Mouse (Mus musculus) hindbrain, embryonic 10.5 days (tissue): ENCODE data around the gene Meis1. TPM values are rescaled to one million over a fixed set of nuclear protein-coding genes. Genes with fewer than 3 reads are reported as not detected.

Experiments
- DNase-seq: peaks from one replicate; pipeline ENCODE4 v3.0.0-alpha.2; 2017; ENCODE audit warnings: low spot score
- H3K27ac ChIP-seq: fragments of 300-500 bp; sonication (generic); 2 replicates; pipeline ENCODE4 v1.5.1; 2016; ENCODE audit warnings: mild to moderate bottlenecking, moderate library complexity
- H3K27me3 ChIP-seq: fragments of 300-500 bp; sonication (generic); 2 replicates; pipeline ENCODE4 v1.6.1; 2016; ENCODE audit warnings: mild to moderate bottlenecking; ENCODE audit not compliant: poor library complexity, insufficient read depth, severe bottlenecking
- H3K36me3 ChIP-seq: fragments of 300-500 bp; sonication (generic); 2 replicates; pipeline ENCODE4 v1.6.1; 2016; ENCODE audit warnings: mild to moderate bottlenecking, moderate library complexity
- H3K4me1 ChIP-seq: fragments of 300-500 bp; sonication (generic); replicated peaks from 2 replicates; pipeline ENCODE4 v1.6.1; 2016; ENCODE audit warnings: mild to moderate bottlenecking
- H3K4me3 ChIP-seq: fragments of 300-500 bp; sonication (generic); 2 replicates; pipeline ENCODE4 v1.5.1; 2016; ENCODE audit warnings: mild to moderate bottlenecking, moderate library complexity
- H3K9me3 ChIP-seq: fragments of 300-500 bp; sonication (generic); 2 replicates; pipeline ENCODE4 v1.6.1; 2016; ENCODE audit warnings: mild to moderate bottlenecking, moderate library complexity
- WGBS: fragments of 180-500 bp; shearing (Covaris S2); methylation state at CpG from one replicate; pipeline ENCODE4 v1.1.7; 2016; 5-methylcytosine and 5-hydroxymethylcytosine counted together
- polyA plus RNA-seq: library from polyadenylated mRNA; unstranded; fragments of >200 nt; fragmentation: Nextera tagmentation; extraction: Ambion mirVana; gene quantifications from 2 replicates; pipeline ENCODE4 v1.2.1, GENCODE M21; 2016

Gene Meis1
- polyA plus RNA-seq: 92.9 and 123 TPM in 2 replicates

GRCm38 (mm10) chr11:19018489-19019203, at the start of gene Meis1:
Gene Meis1, minus strand, starts transcription at chr11:19018985.
- Histone ChIP-seq H3K4me1 (peaks cover 44% of the 10 kb centered on the region), H3K27ac (peak within 1 kb of the TSS; percentile 100), H3K4me3 (peak within 1 kb of the TSS; percentile 82), H3K27me3 (peaks cover 5% of the 10 kb centered on the region), H3K36me3 (peaks cover 25% of the 10 kb centered on the region), H3K9me3 (no peaks in the 10 kb centered on the region)
- WGBS: under 1% methylated on average over 29 of the region's 29 CpGs
- DNase-seq: peak; percentile 94

DNA sequence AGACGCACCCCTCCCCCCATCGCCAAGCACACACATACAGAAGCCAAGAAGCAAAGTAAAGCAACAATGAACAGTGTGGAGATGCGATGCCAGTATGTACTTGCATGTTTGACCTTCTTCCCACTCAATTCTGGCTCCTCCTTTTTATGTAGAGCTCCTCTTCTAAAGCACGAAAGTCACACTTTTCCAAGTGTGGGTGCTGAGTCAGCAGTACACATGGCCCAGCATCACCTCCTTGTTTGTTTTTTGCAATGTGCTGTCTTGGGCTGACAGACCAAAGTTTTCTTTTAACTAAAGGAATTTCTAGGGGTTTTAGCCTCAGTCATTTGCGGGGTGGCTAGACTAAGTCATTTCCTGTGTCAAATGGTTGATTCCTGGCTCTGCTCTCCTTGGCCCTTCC, 48.5 kb upstream of the Meis1 start:
- H3K27me3 ChIP-seq: no peaks in the 10 kb centered on the region
- no peaks in the 10 kb centered on the region for H3K9me3 ChIP-seq
- no peak for DNase-seq
- no peak overlapping the region for H3K27ac ChIP-seq
- H3K4me1 ChIP-seq: no peaks in the 10 kb centered on the region
- 86% methylated on average over 5 of the region's 5 CpGs for WGBS
- no peaks in the 10 kb centered on the region for H3K36me3 ChIP-seq
- no peak overlapping the region for H3K4me3 ChIP-seq

DNA sequence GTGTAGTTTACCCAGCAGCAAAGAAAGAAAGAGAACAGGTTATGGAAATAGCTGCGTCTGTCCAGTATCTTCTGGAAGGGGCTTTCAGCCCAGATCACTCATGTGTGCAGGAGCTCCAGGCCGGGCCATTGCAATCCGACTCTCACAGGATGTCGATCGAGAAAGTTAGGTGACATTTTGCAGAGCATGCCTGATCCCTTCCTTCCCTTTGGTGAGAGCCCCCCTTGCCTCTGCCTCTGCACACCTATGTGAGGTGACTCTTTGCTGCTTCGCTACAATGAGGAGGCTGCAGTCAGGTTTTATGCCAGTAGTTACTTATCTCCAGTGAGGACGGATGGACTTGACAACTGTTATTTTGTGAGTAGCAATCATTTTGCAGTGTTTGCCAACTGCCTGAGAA, 30.5 kb upstream of the Meis1 start:
- H3K27ac ChIP-seq: no peak overlapping the region
- no peaks in the 10 kb centered on the region for H3K9me3 ChIP-seq
- 64% methylated on average over 7 of the region's 7 CpGs for WGBS
- no peaks in the 10 kb centered on the region for H3K27me3 ChIP-seq
- peaks cover 15% of the 10 kb centered on the region; the same call in 1 of the 2 replicates for H3K4me1 ChIP-seq
- no peak overlapping the region for H3K4me3 ChIP-seq
- no peaks in the 10 kb centered on the region for H3K36me3 ChIP-seq
- no peak for DNase-seq

- DNase-seq: no peak
- Histone ChIP-seq H3K27ac (no peak overlapping the region), H3K9me3 (no peaks in the 10 kb centered on the region), H3K27me3 (no peaks in the 10 kb centered on the region), H3K4me1 (no peaks in the 10 kb centered on the region), H3K36me3 (no peaks in the 10 kb centered on the region), H3K4me3 (no peak overlapping the region)
- WGBS: 93% methylated on average over 10 of the region's 10 CpGs
Observed at GRCm38 (mm10) chr11:19036595-19037166, 17.9 kb upstream of the Meis1 start.

GRCm38 (mm10) chr11:19026581-19027561, 8.1 kb upstream of the Meis1 start:
- no peaks in the 10 kb centered on the region for H3K9me3 ChIP-seq
- under 1% methylated on average over 58 of the region's 58 CpGs for WGBS

GRCm38 (mm10) chr11:19025976-19026520, 7.3 kb upstream of the Meis1 start:
- DNase-seq: peak; percentile 9
- Histone ChIP-seq H3K4me1 (peaks cover 62% of the 10 kb centered on the region), H3K27ac (peak overlapping the region; percentile 90), H3K9me3 (no peaks in the 10 kb centered on the region), H3K36me3 (no peaks in the 10 kb centered on the region), H3K4me3 (peak overlapping the region; percentile 57), H3K27me3 (peaks cover 12% of the 10 kb centered on the region)
- 3% methylated on average over 11 of the region's 11 CpGs for WGBS

More at GRCm38 (mm10) chr11:19026581-19027561, 8.1 kb upstream of the Meis1 start:
- peak; percentile 78 for DNase-seq
- peak overlapping the region; percentile 57 for H3K4me3 ChIP-seq
- peaks cover 12% of the 10 kb centered on the region for H3K27me3 ChIP-seq
- no peaks in the 10 kb centered on the region for H3K36me3 ChIP-seq
- peak overlapping the region; percentile 90 for H3K27ac ChIP-seq
- H3K4me1 ChIP-seq: peaks cover 54% of the 10 kb centered on the region

DNA sequence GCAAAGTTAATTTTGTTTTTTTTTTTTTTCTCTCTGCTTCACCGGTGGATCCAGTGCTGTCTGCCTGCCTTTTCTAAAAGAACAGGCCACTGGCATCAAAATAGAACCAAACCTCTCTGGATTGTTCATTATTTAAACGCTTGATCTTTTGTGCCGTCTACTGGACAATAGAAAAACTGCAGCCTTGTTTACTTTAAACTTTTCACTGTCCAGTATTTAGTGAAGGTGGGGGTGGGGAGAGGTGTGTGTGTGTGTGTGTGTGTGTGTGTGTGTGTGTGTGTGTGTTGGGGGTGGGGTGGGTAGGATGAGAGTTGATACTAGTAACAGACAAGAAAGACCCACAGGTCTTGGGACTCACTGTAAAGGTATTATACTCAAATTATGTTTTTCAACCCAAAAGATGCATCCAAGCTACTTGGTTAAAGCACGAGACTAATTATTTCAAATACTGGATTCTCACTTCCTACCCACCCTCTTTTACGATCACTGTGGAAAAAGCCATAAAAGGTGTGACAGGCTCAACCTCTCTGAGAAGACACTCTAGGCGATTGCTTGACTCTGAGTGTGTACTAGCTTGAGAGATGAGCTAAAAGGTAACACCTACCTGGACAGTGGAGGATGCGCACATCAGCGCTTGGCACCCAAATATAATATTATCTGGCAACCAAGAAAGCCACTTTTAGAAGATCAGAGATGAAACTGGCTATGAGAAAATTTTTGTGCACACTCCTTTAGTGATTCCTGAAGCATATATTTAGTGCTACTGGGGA, 5.9 kb upstream of the Meis1 start:
- WGBS: 37% methylated on average over 8 of the region's 8 CpGs
- peak; percentile 9 for DNase-seq

GRCm38 (mm10) chr11:19023356-19023755, 4.6 kb upstream of the Meis1 start:
- no peak for DNase-seq
- H3K4me1 ChIP-seq: peaks cover 67% of the 10 kb centered on the region
- H3K9me3 ChIP-seq: no peaks in the 10 kb centered on the region
- H3K4me3 ChIP-seq: no peak overlapping the region
- H3K36me3 ChIP-seq: no peaks in the 10 kb centered on the region
- H3K27me3 ChIP-seq: peaks cover 12% of the 10 kb centered on the region
- WGBS: 10% methylated on average over 5 of the region's 5 CpGs
- H3K27ac ChIP-seq: peak overlapping the region; percentile 81

More for the DNA sequence above, 5.9 kb upstream of the Meis1 start:
- Histone ChIP-seq H3K36me3 (no peaks in the 10 kb centered on the region), H3K4me1 (peaks cover 67% of the 10 kb centered on the region), H3K9me3 (no peaks in the 10 kb centered on the region), H3K27ac (no peak overlapping the region), H3K4me3 (no peak overlapping the region), H3K27me3 (peaks cover 12% of the 10 kb centered on the region)

GRCm38 (mm10) chr11:19022576-19022975, 3.8 kb upstream of the Meis1 start:
- DNase-seq: peak; percentile 12
- 12% methylated on average over 2 of the region's 2 CpGs for WGBS
- Histone ChIP-seq H3K9me3 (no peaks in the 10 kb centered on the region), H3K36me3 (no peaks in the 10 kb centered on the region), H3K27ac (peak overlapping the region; percentile 81), H3K4me3 (no peak overlapping the region), H3K4me1 (peaks cover 65% of the 10 kb centered on the region), H3K27me3 (peaks cover 4% of the 10 kb centered on the region)

DNA sequence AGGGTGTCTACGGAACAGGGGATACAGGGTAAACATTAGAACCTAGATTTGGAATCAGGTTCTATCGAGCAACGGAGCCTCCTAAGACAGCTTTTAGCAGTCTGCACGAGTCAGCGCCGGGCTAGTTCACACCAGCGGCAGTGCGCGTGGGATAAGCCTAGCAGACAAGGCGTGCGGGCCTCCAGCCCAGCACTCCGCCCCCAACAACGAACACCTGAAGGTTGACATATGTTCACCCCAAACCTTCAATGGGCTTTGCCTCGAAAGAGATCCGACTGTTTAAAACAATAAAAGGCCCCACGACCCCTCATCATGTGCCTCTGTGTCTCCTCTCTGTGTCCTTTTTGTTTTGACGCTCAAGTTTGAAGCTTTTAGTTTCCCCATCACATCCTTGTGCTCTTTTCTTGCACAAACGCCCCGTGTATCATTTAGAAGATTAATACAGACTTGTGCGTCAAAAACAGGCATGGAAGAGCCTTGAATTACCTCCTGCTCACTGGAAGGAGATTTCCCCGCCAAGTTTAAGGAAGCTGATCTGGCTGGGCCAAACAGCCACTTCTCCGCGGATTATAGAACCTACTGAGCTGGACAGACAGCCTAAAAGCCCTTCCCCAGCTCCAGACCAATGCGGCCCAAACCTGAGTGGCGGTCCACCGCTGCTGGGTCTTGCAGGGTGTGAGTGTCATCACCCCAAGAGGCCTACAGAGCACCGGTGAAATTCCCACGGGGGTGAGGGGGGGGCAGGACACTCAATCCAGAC, 2.3 kb upstream of the Meis1 start:
- H3K4me1 ChIP-seq: peaks cover 51% of the 10 kb centered on the region

DNA sequence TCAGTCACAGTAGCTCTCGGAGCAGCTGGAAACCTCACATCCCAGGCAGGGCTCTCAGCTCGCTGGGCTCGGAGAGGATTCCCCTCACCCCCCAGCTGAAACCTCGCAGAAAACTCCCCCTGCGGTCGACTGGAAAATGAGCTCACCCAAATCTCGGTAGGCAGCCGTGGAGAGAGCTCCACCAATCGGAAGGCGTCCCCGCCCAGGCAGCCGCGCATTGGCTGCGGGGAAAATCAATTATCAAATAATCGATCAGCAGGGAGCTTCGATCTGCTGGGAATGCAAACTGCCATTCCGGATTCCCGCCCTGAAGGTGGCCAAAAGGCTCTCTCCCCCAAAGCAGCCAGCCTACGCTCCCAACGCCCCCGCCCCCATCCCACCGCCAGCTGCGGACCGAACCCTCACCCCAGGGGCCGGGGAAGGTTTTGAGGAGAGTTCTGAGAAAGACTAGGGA, 1.6 kb upstream of the Meis1 start:
- H3K4me1 ChIP-seq: peaks cover 44% of the 10 kb centered on the region
- DNase-seq: peak; percentile 96
- peak overlapping the region; percentile 82 for H3K4me3 ChIP-seq
- H3K27ac ChIP-seq: peak overlapping the region; percentile 100
- WGBS: under 1% methylated on average over 25 of the region's 25 CpGs
- H3K27me3 ChIP-seq: peaks cover 3% of the 10 kb centered on the region
- no peaks in the 10 kb centered on the region for H3K9me3 ChIP-seq
- peaks cover 8% of the 10 kb centered on the region for H3K36me3 ChIP-seq

More for the DNA sequence above, 2.3 kb upstream of the Meis1 start:
- Histone ChIP-seq H3K4me3 (peak overlapping the region; percentile 82), H3K9me3 (no peaks in the 10 kb centered on the region), H3K27ac (peak overlapping the region; percentile 100), H3K36me3 (peaks cover under 1% of the 10 kb centered on the region; the same call in 1 of the 2 replicates), H3K27me3 (peaks cover under 1% of the 10 kb centered on the region)
- WGBS: 2% methylated on average over 28 of the region's 28 CpGs
- peak; percentile 62 for DNase-seq
